Mouse (Mus musculus): ENCODE data around the gene Fetub. TPM values are rescaled to one million over a fixed set of nuclear protein-coding genes. Genes with fewer than 3 reads are reported as not detected.

Gene Fetub
- total RNA-seq, 2 experiments from 2014 or later = not detected

DNA sequence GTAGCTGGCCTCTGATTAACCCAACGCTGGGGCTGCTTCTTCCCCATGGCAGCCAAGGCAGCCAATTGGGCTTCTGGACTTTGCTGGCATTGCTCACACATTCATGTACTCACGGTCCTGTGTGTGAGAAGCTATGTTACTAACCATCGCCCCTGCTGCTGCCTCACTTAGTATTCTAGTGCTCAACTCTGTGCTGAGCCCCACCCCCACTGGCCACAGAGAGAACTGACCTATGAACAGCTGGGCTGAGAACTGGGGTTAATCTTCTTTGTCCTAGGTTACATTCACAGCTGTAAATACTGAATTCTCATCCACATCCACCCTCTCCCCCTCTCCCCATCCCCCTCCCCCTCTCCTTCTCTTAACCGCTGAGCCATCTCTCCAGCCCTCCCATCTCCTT, 29.3 kb upstream of the Fetub start:
- H3K27ac ChIP-seq = no peak overlapping the region
- intact Hi-C loops (cut with DNase I) = no loop called here
- no peak for TF ChIP-seq CTCF (IDR thresholded peaks at IDR 0.05)
- no peak overlapping the region for H3K4me3 ChIP-seq
- no peak for DNase-seq

- Histone ChIP-seq H3K4me3 (no peak overlapping the region), H3K27ac (no peak overlapping the region)
- no peak for TF ChIP-seq CTCF (IDR thresholded peaks at IDR 0.05)
- no peak for DNase-seq
- intact Hi-C loops (cut with DNase I) = no loop called here
Measured at GRCm38 (mm10) chr16:22889716-22890115, 28.4 kb upstream of the Fetub start.

DNA sequence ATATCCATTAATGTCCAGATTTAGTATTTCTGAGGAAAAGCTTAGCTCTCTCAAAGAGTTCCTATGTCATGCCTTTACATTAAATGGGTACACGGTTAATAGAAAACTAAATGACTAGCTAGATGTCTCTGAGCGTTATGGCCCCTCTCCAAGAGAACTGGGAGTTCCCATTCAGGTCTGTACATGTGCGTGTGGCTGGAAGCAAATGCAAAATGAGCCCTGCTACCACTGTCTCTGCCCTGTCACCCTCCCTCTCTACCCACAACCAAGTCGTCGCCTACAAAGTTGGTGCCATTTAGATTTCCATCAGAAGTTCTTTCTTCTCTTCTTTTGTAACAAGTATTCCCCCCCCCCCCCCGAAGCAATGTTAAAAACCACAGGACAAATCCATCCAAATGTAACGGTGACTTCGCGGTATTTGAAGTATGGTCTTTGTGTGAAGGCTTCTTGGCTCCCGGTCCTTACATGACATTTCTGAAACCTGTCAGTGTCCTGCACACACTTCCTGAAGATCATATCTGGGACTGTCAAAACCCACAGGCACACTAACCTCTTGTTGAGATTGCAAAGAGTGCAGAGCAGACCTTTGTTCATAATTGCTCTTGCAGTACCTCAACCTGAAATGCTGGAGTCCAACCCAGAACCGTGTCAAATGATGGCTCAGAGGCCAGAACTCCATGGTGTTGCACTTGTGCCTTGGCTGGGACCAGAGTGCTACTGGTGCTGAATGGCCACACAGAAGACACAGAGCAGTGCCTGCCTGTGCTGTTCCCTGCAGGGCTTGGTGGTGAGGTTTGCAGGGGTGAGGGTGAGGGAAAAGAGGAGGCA, 27.2 kb upstream of the Fetub start, which contains the start of gene Ahsg:
TSS of gene Ahsg (plus strand) at position 595 of the 828 bp plus-strand sequence.
- intact Hi-C loops (cut with DNase I) = no loop called here
- DNase-seq = no peak
- Histone ChIP-seq H3K27ac (no peak within 1 kb of the TSS), H3K4me3 (no peak within 1 kb of the TSS)
- TF ChIP-seq CTCF (IDR thresholded peaks at IDR 0.05) = no peak

- intact Hi-C loops (cut with DNase I) = no loop called here
- H3K4me3 ChIP-seq = no peak overlapping the region
- no peak overlapping the region for H3K27ac ChIP-seq
- DNase-seq = no peak
- no peak for TF ChIP-seq CTCF (IDR thresholded peaks at IDR 0.05)
Measured at GRCm38 (mm10) chr16:22891733-22892154, 26.4 kb upstream of the Fetub start.

DNA sequence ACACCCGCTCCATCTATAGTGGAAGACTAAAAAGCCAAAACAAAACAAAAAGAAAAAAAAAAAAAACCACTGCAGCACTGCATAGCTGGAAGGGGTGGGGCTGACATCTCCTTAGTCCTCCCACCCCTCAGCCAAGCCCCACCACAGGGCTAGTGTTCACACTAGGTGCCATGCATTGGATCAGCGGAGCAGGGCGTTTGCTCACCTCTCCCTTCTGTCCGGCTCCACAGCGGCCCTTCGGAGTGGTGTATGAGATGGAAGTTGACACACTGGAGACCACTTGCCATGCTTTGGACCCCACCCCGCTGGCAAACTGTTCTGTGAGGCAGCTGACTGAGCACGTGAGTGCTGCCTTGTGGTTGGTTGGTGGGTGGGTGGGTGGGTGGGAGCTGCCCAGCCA, 24.0 kb upstream of the Fetub start:
- intact Hi-C loops (cut with DNase I) = no loop called here
- DNase-seq = no peak
- Histone ChIP-seq H3K27ac (no peak overlapping the region), H3K4me3 (no peak overlapping the region)
- no peak for TF ChIP-seq CTCF (IDR thresholded peaks at IDR 0.05)

DNA sequence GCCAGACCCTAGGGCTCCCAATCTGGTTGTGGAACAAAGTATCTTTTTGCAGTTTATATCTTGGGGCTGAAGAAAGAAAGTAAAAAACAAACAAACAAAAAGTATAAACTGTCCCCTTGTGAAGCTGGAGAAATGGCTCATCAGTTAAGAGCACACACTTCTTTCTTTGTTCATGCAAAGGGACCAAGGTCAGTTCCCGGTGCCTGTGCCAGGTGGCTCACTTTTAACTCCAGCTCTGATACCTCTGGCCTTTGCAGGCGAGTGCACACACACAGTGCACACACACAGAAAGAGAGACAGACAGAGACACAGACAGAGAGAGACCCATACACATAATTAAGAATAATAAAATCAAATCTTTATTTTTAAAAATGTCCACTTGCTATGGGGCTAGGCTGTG, 21.5 kb upstream of the Fetub start:
- no peak overlapping the region for H3K27ac ChIP-seq
- H3K4me3 ChIP-seq = no peak overlapping the region
- intact Hi-C loops (cut with DNase I) = no loop called here
- TF ChIP-seq CTCF (IDR thresholded peaks at IDR 0.05) = no peak
- DNase-seq = no peak

DNA sequence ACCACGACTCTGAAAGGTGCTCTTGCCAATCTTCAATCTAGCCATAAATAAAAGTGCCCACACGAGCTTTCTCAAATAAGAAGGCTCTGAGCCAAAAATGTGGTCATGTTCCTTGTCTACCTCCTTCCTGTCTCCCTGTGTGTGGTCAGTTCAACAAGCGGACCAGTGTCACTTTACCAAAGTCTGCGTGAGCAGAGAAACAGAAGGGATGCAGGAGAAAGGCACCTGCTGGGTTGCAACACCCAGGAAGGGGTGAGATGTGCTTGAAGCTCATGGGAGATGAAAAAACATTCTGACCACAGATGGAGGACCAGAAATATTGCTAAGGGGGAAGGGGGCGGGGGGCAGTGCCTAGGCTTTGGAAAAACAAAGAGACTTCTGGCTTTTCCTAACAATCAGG, 18.8 kb upstream of the Fetub start:
- H3K27ac ChIP-seq = no peak overlapping the region
- no peak for TF ChIP-seq CTCF (IDR thresholded peaks at IDR 0.05)

GRCm38 (mm10) chr16:22899866-22900570, 18.1 kb upstream of the Fetub start:
- intact Hi-C loops (cut with DNase I) = no loop called here
- no peak overlapping the region for H3K4me3 ChIP-seq
- no peak overlapping the region for H3K27ac ChIP-seq
- DNase-seq = no peak
- no peak for TF ChIP-seq CTCF (IDR thresholded peaks at IDR 0.05)

More for the DNA sequence above, 18.8 kb upstream of the Fetub start:
- H3K4me3 ChIP-seq = no peak overlapping the region
- intact Hi-C loops (cut with DNase I) = no loop called here
- DNase-seq = no peak

DNA sequence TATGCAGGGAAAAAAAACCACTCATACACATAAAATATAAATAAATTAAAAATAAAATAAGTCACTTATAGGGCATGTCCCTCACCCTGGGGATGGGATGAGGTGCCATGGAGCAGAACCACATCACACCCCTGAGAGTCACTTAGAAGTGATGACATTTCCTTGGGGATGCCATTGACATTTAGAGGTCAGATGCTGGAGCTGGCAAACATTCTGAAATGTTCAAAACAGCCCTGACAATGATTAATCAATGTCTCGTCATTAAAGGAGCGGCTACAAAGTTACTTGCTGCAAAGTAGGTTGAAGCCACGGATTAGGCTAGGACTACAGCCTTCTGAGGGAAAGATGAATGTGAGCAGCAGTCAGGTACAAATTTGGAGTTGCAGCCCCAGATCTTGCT, 16.8 kb upstream of the Fetub start:
- no peak for DNase-seq
- intact Hi-C loops (cut with DNase I) = no loop called here
- no peak for TF ChIP-seq CTCF (IDR thresholded peaks at IDR 0.05)
- Histone ChIP-seq H3K4me3 (no peak overlapping the region), H3K27ac (no peak overlapping the region)

DNA sequence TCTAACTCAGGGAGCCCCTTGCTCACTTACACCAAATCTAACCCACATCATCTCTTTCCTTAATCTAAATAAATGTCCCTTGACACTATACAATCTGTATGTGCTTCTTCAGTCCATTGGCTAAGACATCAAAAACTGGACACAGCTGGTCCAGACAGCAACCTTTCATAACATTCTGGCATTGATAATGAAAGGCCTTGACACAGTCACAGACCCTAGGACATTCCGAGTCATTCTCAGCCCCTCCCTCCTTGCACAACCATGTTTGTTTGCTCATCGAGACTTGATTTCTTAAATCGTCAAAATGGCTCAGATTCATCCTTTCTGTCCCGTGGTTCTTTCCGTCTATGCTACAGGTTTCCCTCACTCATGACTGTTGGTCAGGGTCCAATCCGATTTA, 8.8 kb upstream of the Fetub start:
- intact Hi-C loops (cut with DNase I) = no loop called here
- no peak for TF ChIP-seq CTCF (IDR thresholded peaks at IDR 0.05)
- DNase-seq = no peak

GRCm38 (mm10) chr16:22911986-22912385, 6.1 kb upstream of the Fetub start:
- peak; percentile 25 for DNase-seq
- TF ChIP-seq CTCF (IDR thresholded peaks at IDR 0.05) = no peak
- intact Hi-C loops (cut with DNase I) = no loop called here
- Histone ChIP-seq H3K27ac (no peak overlapping the region), H3K4me3 (no peak overlapping the region)

More for the DNA sequence above, 8.8 kb upstream of the Fetub start:
- Histone ChIP-seq H3K4me3 (no peak overlapping the region), H3K27ac (no peak overlapping the region)

GRCm38 (mm10) chr16:22912886-22913285, 5.2 kb upstream of the Fetub start:
- Histone ChIP-seq H3K27ac (no peak overlapping the region), H3K4me3 (no peak overlapping the region)
- no peak for DNase-seq
- intact Hi-C loops (cut with DNase I) = no loop called here
- TF ChIP-seq CTCF (IDR thresholded peaks at IDR 0.05) = no peak

DNA sequence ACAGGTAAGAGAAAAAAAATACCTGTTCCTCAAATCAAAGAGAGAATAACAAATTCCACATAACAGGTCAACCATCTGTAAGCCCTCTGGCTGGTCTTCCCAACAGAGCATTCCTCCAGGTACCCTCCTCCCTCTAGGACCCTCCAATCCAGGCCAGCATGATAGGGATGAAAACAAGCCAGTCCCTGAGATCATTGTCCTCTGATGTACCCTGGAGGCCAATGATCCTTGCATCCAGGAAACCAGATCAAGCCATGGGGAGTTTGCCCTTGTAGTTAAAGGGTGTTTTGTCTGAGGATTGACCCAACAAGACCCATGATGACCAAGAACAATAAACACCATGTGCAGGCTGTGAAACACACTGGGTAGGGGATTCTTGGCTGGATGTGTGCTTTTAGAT, 3.9 kb upstream of the Fetub start:
- no peak overlapping the region for H3K27ac ChIP-seq
- no peak overlapping the region for H3K4me3 ChIP-seq
- no peak for TF ChIP-seq CTCF (IDR thresholded peaks at IDR 0.05)
- intact Hi-C loops (cut with DNase I) = no loop called here
- no peak for DNase-seq
